Mouse (Mus musculus) myocyte (in vitro differentiated cells): ENCODE results near the gene Oxnad1. TPM values are rescaled to one million over a fixed set of nuclear protein-coding genes. Genes with fewer than 3 reads are reported as not detected.
A peak's percentile ranks its signal among the peaks of the same experiment; 100 is the strongest.

Experiments used
- H3K27me3 ChIP-seq: one replicate; pipeline ENCODE4 v1.6.1; 2011; ENCODE audit not compliant: control insufficient read depth, insufficient read depth, insufficient read length
- H3K36me3 ChIP-seq: one replicate; pipeline ENCODE4 v1.6.1; 2011; ENCODE audit not compliant: control insufficient read depth, insufficient read depth
- H3K4me2 ChIP-seq: one replicate; pipeline ENCODE4 v1.6.1; 2011; ENCODE audit warnings: low read depth, control low read depth
- H3K4me3 ChIP-seq: one replicate; pipeline ENCODE4 v1.5.1; 2011; ENCODE audit warnings: mild to moderate bottlenecking, control low read depth, moderate library complexity
- H3K79me2 ChIP-seq: one replicate; pipeline ENCODE4 v1.6.1; 2011; ENCODE audit not compliant: control insufficient read depth, insufficient read depth
- H3ac ChIP-seq: one replicate; pipeline ENCODE4 v1.6.1; 2011; ENCODE audit not compliant: control insufficient read depth, insufficient read length
- CEBPB ChIP-seq: IDR thresholded peaks from 2 replicates; pipeline ENCODE4 v1.6.1; 2011; ENCODE audit warnings: mild to moderate bottlenecking, moderate library complexity; ENCODE audit not compliant: poor library complexity, insufficient read depth, severe bottlenecking
- E2F4 ChIP-seq: IDR thresholded peaks from one replicate; pipeline ENCODE4 v1.6.1; 2011; ENCODE audit warnings: mild to moderate bottlenecking, control low read depth, moderate library complexity; ENCODE audit not compliant: insufficient read depth
- MAX ChIP-seq: IDR thresholded peaks from one replicate; pipeline ENCODE4 v1.6.1; 2011; ENCODE audit warnings: low read depth, mild to moderate bottlenecking, control low read depth
- MYOD1 ChIP-seq, 3 experiments: IDR thresholded peaks; one replicate each; pipeline ENCODE4 v1.6.1; 2011; ENCODE audit warnings: control low read depth in 2 of 3, low read depth in 2 of 3, mild to moderate bottlenecking in 2 of 3, moderate library complexity in 1 of 3; ENCODE audit not compliant: insufficient read length in 2 of 3, control insufficient read depth in 1 of 3
- MYOG ChIP-seq, 3 experiments: IDR thresholded peaks; one replicate each; pipeline ENCODE4 v1.6.1; 2011; ENCODE audit warnings: control low read depth in 2 of 3, low read depth in 2 of 3, mild to moderate bottlenecking in 2 of 3; ENCODE audit not compliant: insufficient read length in 2 of 3, control insufficient read depth in 1 of 3, insufficient read depth in 1 of 3
- POLR2A ChIP-seq: IDR thresholded peaks from one replicate; pipeline ENCODE4 v1.6.1; 2011; ENCODE audit warnings: low read depth, mild to moderate bottlenecking, control low read depth, moderate library complexity; ENCODE audit not compliant: insufficient read length
- POLR2AphosphoS2 ChIP-seq: IDR thresholded peaks from one replicate; pipeline ENCODE4 v1.6.1; 2011; ENCODE audit warnings: low read depth, control low read depth; ENCODE audit not compliant: insufficient read length
- REST ChIP-seq: IDR thresholded peaks from one replicate; pipeline ENCODE4 v1.6.1; 2011; ENCODE audit warnings: mild to moderate bottlenecking, control low read depth, moderate library complexity; ENCODE audit not compliant: insufficient read depth, insufficient read length
- SRF ChIP-seq: IDR thresholded peaks from one replicate; pipeline ENCODE4 v1.6.1; 2011; ENCODE audit warnings: low read depth; ENCODE audit not compliant: control insufficient read depth, insufficient read length
- TCF12 ChIP-seq: IDR thresholded peaks from one replicate; pipeline ENCODE4 v1.6.1; 2011; ENCODE audit warnings: mild to moderate bottlenecking, control low read depth; ENCODE audit not compliant: poor library complexity, insufficient read depth, severe bottlenecking
- TCF3 ChIP-seq: IDR thresholded peaks from one replicate; pipeline ENCODE4 v1.6.1; 2011; ENCODE audit warnings: low read depth, control low read depth; ENCODE audit not compliant: insufficient read length
- USF1 ChIP-seq: IDR thresholded peaks from one replicate; pipeline ENCODE4 v1.6.1; 2011; ENCODE audit warnings: low read depth, mild to moderate bottlenecking, control low read depth, moderate library complexity
- polyA plus RNA-seq: library from polyadenylated mRNA; unstranded; fragments of >200 nt; fragmentation: generic; extraction: Trizol; gene quantifications from one replicate; pipeline ENCODE4 v1.2.1, GENCODE M21; 2012; ENCODE audit warnings: missing spikeins

The Oxnad1 gene
- polyA plus RNA-seq, 1 experiment, result 24.8 TPM

DNA sequence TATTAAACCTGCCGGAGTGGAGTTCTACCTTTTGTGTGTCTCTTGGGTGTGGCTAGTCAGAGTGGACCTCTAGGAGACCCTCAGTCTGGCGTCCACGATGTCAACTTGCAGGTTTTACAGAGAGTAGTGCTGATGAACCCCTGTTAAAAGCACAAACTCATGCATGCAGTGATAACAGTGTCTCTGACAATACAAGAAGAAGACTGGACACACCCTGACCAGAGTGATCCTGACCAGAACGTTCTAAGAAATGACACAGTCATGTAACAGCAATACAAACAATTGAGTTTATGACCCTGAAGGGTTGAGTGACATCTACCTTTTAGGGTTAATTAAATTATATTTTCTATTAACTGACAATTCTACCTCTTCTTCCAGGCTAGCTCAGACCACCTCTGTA lies 27.5 kb upstream of the Oxnad1 start:
- Histone ChIP-seq H3K4me3 (no peak overlapping the region), H3K27me3 (no peaks in the 10 kb centered on the region), H3ac (no peak overlapping the region), H3K4me2 (no peak overlapping the region), H3K36me3 (no peaks in the 10 kb centered on the region), H3K79me2 (no peaks in the 10 kb centered on the region)
- TF ChIP-seq MYOD1 (IDR thresholded peaks at IDR 0.05; ENCODE audit: control insufficient read depth in 1 of 3, insufficient read length in 2 of 3, low read depth in 2 of 3) (no peak), MYOG (IDR thresholded peaks at IDR 0.05; ENCODE audit: control insufficient read depth in 1 of 3, insufficient read depth in 1 of 3, insufficient read length in 2 of 3, low read depth in 2 of 3) (no peak), REST (no peak), TCF3 (no peak), CEBPB (no peak), MAX (no peak), USF1 (no peak), POLR2AphosphoS2 (no peak), E2F4 (no peak), TCF12 (no peak), SRF (no peak), POLR2A (no peak)

GRCm38 (mm10) chr14:32061398-32061797 lies 23.8 kb upstream of the Oxnad1 start:
- no peak overlapping the region for H3K4me2 ChIP-seq
- H3K27me3 ChIP-seq, result no peaks in the 10 kb centered on the region
- no peak overlapping the region for H3K4me3 ChIP-seq
- no peak overlapping the region for H3ac ChIP-seq
- no peak for TF ChIP-seq MYOD1 (IDR thresholded peaks at IDR 0.05; ENCODE audit: control insufficient read depth in 1 of 3, insufficient read length in 2 of 3, low read depth in 2 of 3)
- TF ChIP-seq SRF, result no peak
- no peak for TF ChIP-seq TCF3
- TF ChIP-seq TCF12, result no peak
- TF ChIP-seq USF1, result no peak
- TF ChIP-seq E2F4, result no peak
- TF ChIP-seq REST, result no peak
- no peak for TF ChIP-seq MAX
- no peak for TF ChIP-seq MYOG (IDR thresholded peaks at IDR 0.05; ENCODE audit: control insufficient read depth in 1 of 3, insufficient read depth in 1 of 3, insufficient read length in 2 of 3, low read depth in 2 of 3)
- TF ChIP-seq POLR2AphosphoS2, result no peak
- no peak for TF ChIP-seq CEBPB
- no peak for TF ChIP-seq POLR2A
- H3K79me2 ChIP-seq, result no peaks in the 10 kb centered on the region
- no peaks in the 10 kb centered on the region for H3K36me3 ChIP-seq

GRCm38 (mm10) chr14:32072807-32073206 lies 12.4 kb upstream of the Oxnad1 start:
- TF ChIP-seq E2F4, result no peak
- no peak for TF ChIP-seq CEBPB
- TF ChIP-seq POLR2A, result no peak
- no peak overlapping the region for H3K4me3 ChIP-seq
- no peaks in the 10 kb centered on the region for H3K27me3 ChIP-seq
- peak overlapping the region; percentile 43 for H3K4me2 ChIP-seq
- H3K79me2 ChIP-seq, result no peaks in the 10 kb centered on the region
- H3K36me3 ChIP-seq, result no peaks in the 10 kb centered on the region
- H3ac ChIP-seq, result no peak overlapping the region

DNA sequence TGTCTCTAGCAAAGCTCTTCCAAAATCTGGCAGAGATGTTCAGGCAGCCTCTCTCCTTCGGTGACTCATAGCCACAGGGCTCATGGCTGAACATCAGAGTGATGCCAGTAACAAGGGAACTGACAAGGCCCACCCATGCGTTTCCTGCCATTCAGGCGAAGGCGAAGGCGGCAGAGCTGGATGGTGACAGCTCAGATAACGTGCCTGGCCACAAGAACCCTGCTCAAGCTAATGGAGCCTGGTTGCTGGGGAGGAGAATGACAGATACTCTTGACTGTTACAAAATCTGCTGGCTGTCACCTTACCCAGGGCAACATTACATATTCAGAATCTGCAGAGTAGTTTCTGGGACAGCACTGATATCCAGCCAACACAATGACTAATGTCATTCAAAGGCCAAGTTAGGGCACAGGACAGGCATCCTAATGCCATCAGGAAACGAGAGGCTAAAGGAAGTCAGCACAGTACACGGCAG lies 11.9 kb upstream of the Oxnad1 start:
- Histone ChIP-seq H3K4me3 (no peak overlapping the region), H3K27me3 (no peaks in the 10 kb centered on the region), H3K36me3 (no peaks in the 10 kb centered on the region), H3ac (no peak overlapping the region), H3K4me2 (peak overlapping the region; percentile 43), H3K79me2 (no peaks in the 10 kb centered on the region)
- TF ChIP-seq MYOD1 (IDR thresholded peaks at IDR 0.05; ENCODE audit: control insufficient read depth in 1 of 3, insufficient read length in 2 of 3, low read depth in 2 of 3) (no peak), SRF (no peak), MYOG (IDR thresholded peaks at IDR 0.05; ENCODE audit: control insufficient read depth in 1 of 3, insufficient read depth in 1 of 3, insufficient read length in 2 of 3, low read depth in 2 of 3) (no peak), MAX (no peak), REST (no peak), POLR2A (no peak), TCF3 (no peak), USF1 (no peak), E2F4 (no peak), POLR2AphosphoS2 (no peak), TCF12 (no peak)

DNA sequence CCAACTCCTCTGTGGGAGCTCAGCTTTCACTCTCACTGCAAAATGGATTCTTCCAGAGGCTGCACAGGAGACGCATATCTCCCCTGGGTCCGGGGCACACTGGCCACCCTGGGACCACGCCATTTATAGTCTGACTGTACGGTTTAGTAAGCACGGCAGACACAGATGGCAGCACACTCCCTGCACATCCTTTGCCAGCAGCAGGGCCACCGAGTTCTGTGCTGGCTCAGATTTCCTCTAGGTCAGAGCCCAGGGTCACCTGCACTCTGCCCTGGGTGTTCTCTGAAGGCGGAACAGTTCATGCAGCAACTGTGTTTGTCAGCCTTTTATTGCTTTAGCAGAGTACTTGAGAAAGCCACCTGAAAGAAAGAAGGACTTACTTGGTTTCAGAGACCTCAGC lies 11.3 kb upstream of the Oxnad1 start:
- no peak overlapping the region for H3K4me3 ChIP-seq
- no peaks in the 10 kb centered on the region for H3K36me3 ChIP-seq
- no peak overlapping the region for H3ac ChIP-seq
- no peaks in the 10 kb centered on the region for H3K27me3 ChIP-seq
- no peak overlapping the region for H3K4me2 ChIP-seq
- TF ChIP-seq MYOD1 (IDR thresholded peaks at IDR 0.05; ENCODE audit: control insufficient read depth in 1 of 3, insufficient read length in 2 of 3, low read depth in 2 of 3), result no peak
- no peak for TF ChIP-seq POLR2A
- TF ChIP-seq CEBPB, result no peak
- no peak for TF ChIP-seq SRF
- no peak for TF ChIP-seq TCF3
- no peak for TF ChIP-seq USF1
- no peak for TF ChIP-seq MAX
- TF ChIP-seq E2F4, result no peak
- TF ChIP-seq REST, result no peak
- no peaks in the 10 kb centered on the region for H3K79me2 ChIP-seq
